Mouse (Mus musculus) gastrocnemius, postnatal 14 days (tissue): ENCODE results near the gene Rbm46. TPM values are rescaled to one million over a fixed set of nuclear protein-coding genes. Genes with fewer than 3 reads are reported as not detected.

Experiments
- DNase-seq: peaks from one replicate; pipeline ENCODE4 v3.0.0; 2021; ENCODE audit warnings: mixed read lengths
- intact Hi-C: fragments of 180-260 bp; cut with DNase I; formaldehyde crosslinking; loops from one replicate; pipeline ENCODE4 v1.15.1; 2025; ENCODE audit warnings: low total_unique reads
- long read RNA-seq, 2 experiments: library from polyadenylated mRNA; stranded (forward); transcript quantifications; one replicate each; pipeline ENCODE4 v2.0.0; 2021
- total RNA-seq, 2 experiments: library from RNA; stranded (reverse); gene quantifications; 2 replicates each; pipeline ENCODE4 v1.2.3; 2021

Gene Rbm46
- under 1 TPM; 0.41 to 0.82 TPM for total RNA-seq
- long read RNA-seq, experiment 1: 0 reads
- long read RNA-seq, experiment 2: 0 reads

- intact Hi-C loops: loop anchor here (5.0 kb wide), 1 partner anchor 106 kb away; no protein-coding TSS in a partner anchor
- peak; percentile 88 for DNase-seq
These were observed at the start of gene Rbm46 for GRCm38 (mm10) chr3:82876372-82876739. TSS of gene Rbm46 (minus strand) at chr3:82876483.

- intact Hi-C loops: no loop called here
- no peak for DNase-seq
These were observed 39.3 kb upstream of the Rbm46 start for GRCm38 (mm10) chr3:82915632-82916031.

- intact Hi-C loops: no loop called here
These were observed 32.4 kb upstream of the Rbm46 start for GRCm38 (mm10) chr3:82908671-82909070.

GRCm38 (mm10) chr3:82904211-82904908 lies 28.1 kb upstream of the Rbm46 start:
- intact Hi-C loops: no loop called here
- DNase-seq: no peak

More at GRCm38 (mm10) chr3:82908671-82909070, 32.4 kb upstream of the Rbm46 start:
- no peak for DNase-seq

GRCm38 (mm10) chr3:82903613-82904205 lies 27.4 kb upstream of the Rbm46 start, which contains the start of gene Lrat:
TSS of gene Lrat (minus strand) at chr3:82903973.
- DNase-seq: peak; percentile 8

GRCm38 (mm10) chr3:82902757-82903612 lies 26.7 kb upstream of the Rbm46 start:
- intact Hi-C loops: no loop called here
- no peak for DNase-seq

More at GRCm38 (mm10) chr3:82903613-82904205, 27.4 kb upstream of the Rbm46 start, which contains the start of gene Lrat:
- intact Hi-C loops: no loop called here

- DNase-seq: no peak
- intact Hi-C loops: no loop called here
These were observed 12.6 kb upstream of the Rbm46 start for GRCm38 (mm10) chr3:82888842-82889241.

GRCm38 (mm10) chr3:82877258-82877657 lies 975 bp upstream of the Rbm46 start:
- DNase-seq: no peak
- intact Hi-C loops: loop anchor here (5.0 kb wide), 1 partner anchor 105 kb away; no protein-coding TSS in a partner anchor

GRCm38 (mm10) chr3:82875671-82876371 lies 462 bp downstream of the Rbm46 start:
- intact Hi-C loops: loop anchor here (5.0 kb wide), 1 partner anchor 106 kb away; no protein-coding TSS in a partner anchor
- DNase-seq: peak; percentile 9

- intact Hi-C loops: loop anchor here (5.0 kb wide), 1 partner anchor 490 kb away; no protein-coding TSS in a partner anchor
- DNase-seq: no peak
These were observed 18.7 kb downstream of the Rbm46 start for GRCm38 (mm10) chr3:82857414-82858077.

GRCm38 (mm10) chr3:82825165-82825564 lies 51.1 kb downstream of the Rbm46 start:
- intact Hi-C loops: no loop called here
- no peak for DNase-seq

GRCm38 (mm10) chr3:82811851-82812250 lies 64.4 kb downstream of the Rbm46 start:
- intact Hi-C loops: no loop called here
- no peak for DNase-seq

GRCm38 (mm10) chr3:82810334-82811120 lies 65.8 kb downstream of the Rbm46 start:
- no peak for DNase-seq
- intact Hi-C loops: no loop called here

- intact Hi-C loops: no loop called here
- no peak for DNase-seq
These were observed 66.5 kb downstream of the Rbm46 start for GRCm38 (mm10) chr3:82809769-82810168.

- no peak for DNase-seq
- intact Hi-C loops: no loop called here
These were observed 67.9 kb downstream of the Rbm46 start for GRCm38 (mm10) chr3:82808323-82808911.

GRCm38 (mm10) chr3:82805291-82805690 lies 71.0 kb downstream of the Rbm46 start:
- DNase-seq: no peak
- intact Hi-C loops: no loop called here

- intact Hi-C loops: no loop called here
- DNase-seq: no peak
These were observed 75.8 kb downstream of the Rbm46 start for GRCm38 (mm10) chr3:82800470-82800843.
